Mouse (Mus musculus) macrophage (primary cell): ENCODE data around the gene Lbhd2. TPM values are rescaled to one million over a fixed set of nuclear protein-coding genes. Genes with fewer than 3 reads are reported as not detected.

Experiments used
- H3K27ac ChIP-seq: fragments of 350-480 bp; formaldehyde crosslinking; 2 replicates; pipeline ENCODE4 v1.9.0; 2021
- H3K36me3 ChIP-seq: fragments of 350-480 bp; formaldehyde crosslinking; 2 replicates; pipeline ENCODE4 v1.9.0; 2021; ENCODE audit errors: inconsistent target
- H3K4me3 ChIP-seq: fragments of 350-480 bp; formaldehyde crosslinking; 2 replicates; pipeline ENCODE4 v1.9.0; 2021; ENCODE audit errors: inconsistent target
- H3K79me2 ChIP-seq: fragments of 350-480 bp; formaldehyde crosslinking; 2 replicates; pipeline ENCODE4 v1.9.0; 2021; ENCODE audit errors: inconsistent target
- WGBS: methylation state at CpG from one replicate; pipeline ENCODE4 v1.1.7; 2026; ENCODE audit warnings: inconsistent platforms; ENCODE audit not compliant: missing documents; 5-methylcytosine and 5-hydroxymethylcytosine counted together
- polyA plus RNA-seq: library from polyadenylated mRNA; stranded (reverse); fragments of 250-400 nt; gene quantifications from 3 replicates; pipeline ENCODE4 v1.2.4, GENCODE M21; 2018; ENCODE audit warnings: inconsistent platforms

The Lbhd2 gene
- polyA plus RNA-seq, 1 experiment from 2014 or later: not detected

DNA sequence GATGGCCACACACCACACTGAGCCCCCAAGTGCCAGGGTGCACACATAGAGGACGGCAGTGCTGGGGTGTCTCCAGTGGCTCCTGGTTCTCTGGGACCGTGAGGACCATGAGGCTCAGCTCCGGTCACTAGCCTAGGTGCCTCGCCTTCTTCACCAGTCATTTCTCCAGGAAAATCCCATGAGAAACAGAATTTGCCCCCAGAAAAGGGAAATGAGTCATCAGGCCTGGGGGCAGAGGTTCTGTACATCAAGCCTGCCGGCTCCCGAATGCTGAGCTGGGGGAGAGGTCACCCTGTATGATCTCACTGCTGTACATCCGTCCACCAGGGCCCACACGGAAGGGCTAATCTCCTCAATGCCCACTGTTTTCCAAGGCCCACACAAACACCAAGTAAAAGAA lies 49.3 kb downstream of the Lbhd2 start:
- peak overlapping the region; percentile 80 for H3K27ac ChIP-seq
- WGBS: 55% methylated on average over 7 of the region's 8 CpGs

GRCm38 (mm10) chr12:111457742-111458141 lies 51.1 kb downstream of the Lbhd2 start:
- H3K27ac ChIP-seq: peak overlapping the region; percentile 80
- peaks cover 14% of the 10 kb centered on the region for H3K36me3 ChIP-seq
- H3K4me3 ChIP-seq: no peak overlapping the region
- 80% methylated on average over 1 of the region's 1 CpGs for WGBS
- H3K79me2 ChIP-seq: no peaks in the 10 kb centered on the region

More for the DNA sequence above, 49.3 kb downstream of the Lbhd2 start:
- Histone ChIP-seq H3K36me3 (peaks cover 32% of the 10 kb centered on the region), H3K4me3 (no peak overlapping the region), H3K79me2 (peaks cover 12% of the 10 kb centered on the region; the same call in 1 of the 2 replicates)

Other genes with a start within 250 kb of the Lbhd2 start
- gene Traf3, start 240.4 kb upstream of the Lbhd2 start, polyA plus RNA-seq: 9.0 to 14.6 TPM (median 11.9 TPM) in 3 replicates
- not detected in 3 replicates for gene 4930595D18Rik, start 222.3 kb upstream of the Lbhd2 start, polyA plus RNA-seq
- gene Amn, start 135.7 kb upstream of the Lbhd2 start, polyA plus RNA-seq: not detected in 3 replicates
- gene Cdc42bpb, start 29.1 kb upstream of the Lbhd2 start, polyA plus RNA-seq: 42.2 to 86.3 TPM (median 42.7 TPM) in 3 replicates
- 8.0 to 13.2 TPM (median 12.5 TPM) in 3 replicates for gene Exoc3l4, start 10.2 kb downstream of the Lbhd2 start, polyA plus RNA-seq
- gene Tnfaip2, start 35.7 kb downstream of the Lbhd2 start, polyA plus RNA-seq: 127 to 339 TPM (median 289 TPM) in 3 replicates
- gene Gm266, start 79.0 kb downstream of the Lbhd2 start, polyA plus RNA-seq: not detected in 3 replicates
- 111 to 154 TPM (median 137 TPM) in 3 replicates for gene Eif5, start 131.2 kb downstream of the Lbhd2 start, polyA plus RNA-seq
- 20.7 to 24.6 TPM (median 23.1 TPM) in 3 replicates for gene Mark3, start 167.7 kb downstream of the Lbhd2 start, polyA plus RNA-seq